Mouse (Mus musculus): ENCODE measurements around the gene Setmar.

DNA sequence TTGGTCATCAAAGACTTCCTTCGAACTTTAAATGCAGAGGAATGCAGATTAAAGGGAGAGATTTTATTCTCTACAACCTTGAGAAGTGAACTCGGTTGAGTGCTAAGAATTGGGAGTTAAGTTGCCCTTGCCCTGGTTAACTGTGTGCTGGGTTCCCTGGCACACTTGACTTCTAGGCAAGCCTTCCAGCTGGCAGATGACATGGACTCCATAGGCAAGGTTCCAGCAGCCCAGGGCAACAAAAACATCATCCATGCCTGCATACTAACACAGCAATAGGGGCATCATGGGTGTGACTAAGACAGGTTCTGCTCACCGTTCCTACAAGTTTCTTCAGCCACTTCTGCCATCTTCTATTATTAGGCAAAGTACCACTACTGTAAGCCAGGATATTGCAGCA is 61.8 kb downstream of the Setmar start:
- TF ChIP-seq CTCF (IDR thresholded peaks at IDR 0.05; ENCODE audit: low read depth) (no peak), EP300 (optimal IDR thresholded peaks at IDR 0.05) (no peak)

All from stomach, postnatal 0 days (tissue).